Mouse (Mus musculus) liver, embryonic 11.5 days (tissue): ENCODE measurements around the gene Pitpnm3. TPM values are rescaled to one million over a fixed set of nuclear protein-coding genes. Genes with fewer than 3 reads are reported as not detected.

Experiments
- ATAC-seq: fragments of 200-750 bp; cut with Nextera tagmentation; replicated peaks from 2 replicates; pipeline ENCODE4 v1.8.0; 2017; ENCODE audit warnings: moderate number of reproducible peaks, mild to moderate bottlenecking, moderate TSS enrichment, moderate library complexity; ENCODE audit not compliant: low FRiP score
- DNase-seq: peaks from one replicate; pipeline ENCODE4 v3.0.0-alpha.2; 2017; ENCODE audit warnings: low spot score
- H3K27ac ChIP-seq: fragments of 300-500 bp; sonication (generic); 2 replicates; pipeline ENCODE4 v1.5.1; 2014; ENCODE audit warnings: mild to moderate bottlenecking, low read depth, low read length, control low read depth
- H3K27me3 ChIP-seq: fragments of 300-500 bp; sonication (generic); replicated peaks from 2 replicates; pipeline ENCODE4 v1.6.1; 2014; ENCODE audit warnings: low read length, mixed read lengths; ENCODE audit not compliant: control insufficient read depth, insufficient read depth
- H3K36me3 ChIP-seq: fragments of 300-500 bp; sonication (generic); 2 replicates; pipeline ENCODE4 v1.6.1; 2014; ENCODE audit warnings: mild to moderate bottlenecking, low read length, moderate library complexity, mixed read lengths; ENCODE audit not compliant: control insufficient read depth, insufficient read depth
- H3K4me1 ChIP-seq: fragments of 300-500 bp; sonication (generic); replicated peaks from 2 replicates; pipeline ENCODE4 v1.6.1; 2014; ENCODE audit warnings: low read length, mixed read lengths; ENCODE audit not compliant: control insufficient read depth, insufficient read depth
- H3K4me2 ChIP-seq: fragments of 300-500 bp; sonication (generic); 2 replicates; pipeline ENCODE4 v1.6.1; 2014; ENCODE audit warnings: mild to moderate bottlenecking, control low read depth, moderate library complexity
- H3K4me3 ChIP-seq: fragments of 300-500 bp; sonication (generic); 2 replicates; pipeline ENCODE4 v1.5.1; 2014; ENCODE audit warnings: low read depth, low read length, control low read depth
- H3K9ac ChIP-seq: fragments of 300-500 bp; sonication (generic); 2 replicates; pipeline ENCODE4 v1.6.1; 2014; ENCODE audit warnings: low read depth, low read length, control low read depth
- H3K9me3 ChIP-seq: fragments of 300-500 bp; sonication (generic); 2 replicates; pipeline ENCODE4 v1.6.1; 2016; ENCODE audit warnings: low read length, inconsistent platforms, mixed read lengths; ENCODE audit not compliant: control insufficient read depth
- WGBS: fragments of 180-500 bp; shearing (Covaris S2); extraction: QIAGEN DNeasy Blood & Tissue Kit; methylation state at CpG from one replicate; pipeline ENCODE4 v1.1.7; 2014; 5-methylcytosine and 5-hydroxymethylcytosine counted together
- polyA plus RNA-seq: library from polyadenylated mRNA; unstranded; fragments of >200 nt; fragmentation: Nextera tagmentation; extraction: Ambion mirVana; gene quantifications from 2 replicates; pipeline ENCODE4 v1.2.1, GENCODE M21; 2014

The Pitpnm3 gene
- polyA plus RNA-seq, 1 experiment from 2014 or later = 0.08 TPM

DNA sequence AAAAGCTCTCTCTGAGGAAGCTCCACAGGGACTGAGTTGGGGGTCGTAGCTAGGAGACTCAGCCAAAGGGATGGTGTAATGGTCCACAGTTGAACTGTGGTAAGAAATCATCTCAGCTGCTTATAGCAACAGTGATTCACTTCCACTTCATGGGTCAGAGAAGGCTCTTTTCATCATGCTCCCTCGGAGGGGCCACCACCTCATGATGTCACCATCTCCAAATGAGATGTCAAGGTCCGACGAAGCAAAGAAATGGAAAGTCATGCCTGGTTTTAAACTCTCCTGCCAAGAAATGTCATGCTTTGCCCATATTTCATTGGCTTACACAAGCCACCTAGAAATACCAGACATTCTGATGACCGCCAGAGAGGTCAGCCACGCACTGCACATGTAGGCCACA lies 15.2 kb downstream of the Pitpnm3 start:
- WGBS = 85% methylated on average over 6 of the region's 6 CpGs
- H3K4me1 ChIP-seq = no peaks in the 10 kb centered on the region

DNA sequence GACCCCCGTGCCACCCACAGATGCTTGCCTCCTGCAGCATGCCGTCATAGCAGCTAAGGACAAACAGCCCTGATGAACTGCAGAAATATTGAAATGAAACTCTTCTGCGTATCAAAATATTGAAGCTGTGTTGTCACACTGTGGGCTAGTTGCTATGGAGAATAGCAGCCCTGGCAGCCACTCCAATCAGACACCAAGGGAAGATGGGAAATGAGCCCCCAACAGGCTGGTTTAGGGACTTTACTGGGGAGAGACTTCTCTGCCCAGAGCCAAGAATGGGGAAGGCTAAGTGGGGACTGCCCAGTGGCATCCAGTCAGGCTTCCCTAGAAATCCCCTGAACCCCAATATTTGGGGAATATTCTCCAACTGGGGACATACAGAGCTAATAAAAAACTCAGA lies 16.9 kb downstream of the Pitpnm3 start:
- no peaks in the 10 kb centered on the region for H3K27me3 ChIP-seq

More for the DNA sequence above, 15.2 kb downstream of the Pitpnm3 start:
- Histone ChIP-seq H3K4me2 (no peak overlapping the region), H3K9ac (no peak overlapping the region), H3K9me3 (no peaks in the 10 kb centered on the region), H3K27me3 (no peaks in the 10 kb centered on the region), H3K4me3 (no peak overlapping the region), H3K27ac (no peak overlapping the region), H3K36me3 (no peaks in the 10 kb centered on the region)
- DNase-seq = no peak
- no peak for ATAC-seq

DNA sequence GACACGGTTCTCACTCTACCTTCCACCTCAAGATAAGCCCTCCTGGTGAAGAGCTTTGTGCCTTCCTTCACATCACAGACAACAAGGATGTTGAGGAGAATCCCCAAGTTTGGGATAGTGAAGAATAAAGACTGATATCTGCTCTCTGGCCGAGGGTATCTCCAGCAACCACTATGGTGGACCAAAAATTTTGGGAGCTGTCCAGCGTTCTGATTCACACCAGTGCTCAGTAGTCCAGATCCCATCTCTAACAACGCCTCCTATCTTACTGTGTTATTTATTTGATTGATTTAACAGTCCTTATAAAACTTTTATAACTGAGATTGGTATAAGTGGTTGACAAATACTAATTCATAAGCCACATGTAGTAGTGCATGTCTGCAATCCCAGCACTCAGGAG lies 22.3 kb downstream of the Pitpnm3 start:
- H3K9me3 ChIP-seq = no peaks in the 10 kb centered on the region
- no peaks in the 10 kb centered on the region for H3K36me3 ChIP-seq
- no peak overlapping the region for H3K27ac ChIP-seq
- WGBS = 50% methylated on average over 4 of the region's 4 CpGs
- H3K4me2 ChIP-seq = no peak overlapping the region
- H3K4me3 ChIP-seq = no peak overlapping the region
- ATAC-seq (no peak), DNase-seq (no peak)
- no peaks in the 10 kb centered on the region for H3K27me3 ChIP-seq
- H3K4me1 ChIP-seq = no peaks in the 10 kb centered on the region
- H3K9ac ChIP-seq = no peak overlapping the region

More for the DNA sequence above, 16.9 kb downstream of the Pitpnm3 start:
- no peak overlapping the region for H3K9ac ChIP-seq
- H3K4me1 ChIP-seq = no peaks in the 10 kb centered on the region
- no peak overlapping the region for H3K4me2 ChIP-seq
- no peaks in the 10 kb centered on the region for H3K36me3 ChIP-seq
- no peak overlapping the region for H3K4me3 ChIP-seq
- no peak for DNase-seq
- no peaks in the 10 kb centered on the region for H3K9me3 ChIP-seq
- ATAC-seq = no peak
- H3K27ac ChIP-seq = no peak overlapping the region
- 77% methylated on average over 3 of the region's 3 CpGs for WGBS

- no peaks in the 10 kb centered on the region for H3K27me3 ChIP-seq
- 55% methylated on average over 3 of the region's 3 CpGs for WGBS
- no peak overlapping the region for H3K4me3 ChIP-seq
- no peak overlapping the region for H3K27ac ChIP-seq
- H3K36me3 ChIP-seq = no peaks in the 10 kb centered on the region
- H3K4me1 ChIP-seq = no peaks in the 10 kb centered on the region
- no peak overlapping the region for H3K4me2 ChIP-seq
- no peak for DNase-seq
- H3K9ac ChIP-seq = no peak overlapping the region
- H3K9me3 ChIP-seq = no peaks in the 10 kb centered on the region
- ATAC-seq = no peak
Observed at GRCm38 (mm10) chr11:72110726-72111125, 24.9 kb downstream of the Pitpnm3 start.

GRCm38 (mm10) chr11:72104223-72104622 lies 31.4 kb downstream of the Pitpnm3 start:
- no peaks in the 10 kb centered on the region for H3K9me3 ChIP-seq
- H3K4me3 ChIP-seq = no peak overlapping the region
- no peak for ATAC-seq
- H3K4me2 ChIP-seq = no peak overlapping the region
- no peaks in the 10 kb centered on the region for H3K27me3 ChIP-seq
- no peak for DNase-seq
- no peaks in the 10 kb centered on the region for H3K36me3 ChIP-seq
- H3K27ac ChIP-seq = no peak overlapping the region
- WGBS = 75% methylated on average over 8 of the region's 8 CpGs
- no peak overlapping the region for H3K9ac ChIP-seq
- no peaks in the 10 kb centered on the region for H3K4me1 ChIP-seq

- Histone ChIP-seq H3K27me3 (no peaks in the 10 kb centered on the region), H3K4me3 (no peak overlapping the region), H3K4me2 (no peak overlapping the region), H3K9ac (no peak overlapping the region), H3K36me3 (no peaks in the 10 kb centered on the region), H3K27ac (no peak overlapping the region), H3K4me1 (no peaks in the 10 kb centered on the region), H3K9me3 (no peaks in the 10 kb centered on the region)
- DNase-seq = no peak
- ATAC-seq = no peak
- 72% methylated on average over 7 of the region's 7 CpGs for WGBS
Observed at GRCm38 (mm10) chr11:72103530-72103929, 32.0 kb downstream of the Pitpnm3 start.

DNA sequence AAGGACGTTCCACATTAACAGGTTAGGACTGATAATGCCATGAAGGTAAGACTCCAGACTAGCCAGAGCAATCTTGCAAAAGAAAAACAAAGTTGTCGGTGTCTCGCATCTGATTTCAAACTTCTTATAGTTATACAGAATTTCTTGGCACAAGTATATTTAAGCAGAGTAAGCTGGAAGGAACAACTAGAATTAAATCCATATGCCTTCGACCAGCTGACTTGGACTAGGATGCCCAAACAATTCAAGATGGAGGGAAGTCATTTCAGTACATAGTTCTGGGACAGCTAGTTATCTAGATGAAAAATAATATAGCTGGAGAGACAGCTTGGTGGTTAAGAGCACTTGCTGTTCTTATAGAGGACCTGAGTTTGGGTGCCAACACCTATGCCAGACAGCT lies 34.6 kb downstream of the Pitpnm3 start:
- Histone ChIP-seq H3K4me1 (no peaks in the 10 kb centered on the region), H3K9ac (no peak overlapping the region), H3K4me3 (no peak overlapping the region), H3K4me2 (no peak overlapping the region), H3K27me3 (no peaks in the 10 kb centered on the region; the same call in 1 of the 2 replicates), H3K9me3 (no peaks in the 10 kb centered on the region), H3K27ac (no peak overlapping the region), H3K36me3 (no peaks in the 10 kb centered on the region)
- 84% methylated on average over 4 of the region's 4 CpGs for WGBS
- DNase-seq (no peak), ATAC-seq (no peak)

DNA sequence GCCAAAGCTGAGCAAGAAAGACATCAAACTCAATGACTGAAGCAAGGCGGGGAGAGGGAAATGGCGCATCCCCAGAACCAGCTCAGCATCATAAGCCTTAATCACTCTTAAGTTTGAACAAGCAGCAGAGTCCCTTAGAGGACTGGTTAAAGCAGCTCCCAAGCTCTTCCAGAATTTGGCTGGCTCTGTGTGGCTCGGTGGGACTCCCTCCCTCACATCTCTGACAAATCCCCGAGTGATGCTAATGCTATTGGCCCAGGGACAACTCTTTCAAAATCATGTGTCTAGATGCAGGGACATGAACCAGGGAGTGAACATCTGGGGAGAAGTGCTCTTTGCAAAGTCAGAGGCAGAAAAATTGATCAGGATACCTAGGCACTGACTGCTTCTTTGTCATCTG lies 36.4 kb downstream of the Pitpnm3 start:
- H3K27ac ChIP-seq = no peak overlapping the region
- H3K9ac ChIP-seq = no peak overlapping the region
- 80% methylated on average over 4 of the region's 4 CpGs for WGBS
- ATAC-seq (no peak), DNase-seq (no peak)
- no peak overlapping the region for H3K4me3 ChIP-seq
- H3K4me2 ChIP-seq = no peak overlapping the region
- H3K9me3 ChIP-seq = no peaks in the 10 kb centered on the region
- H3K27me3 ChIP-seq = no peaks in the 10 kb centered on the region; the same call in 1 of the 2 replicates
- H3K36me3 ChIP-seq = no peaks in the 10 kb centered on the region
- H3K4me1 ChIP-seq = no peaks in the 10 kb centered on the region

DNA sequence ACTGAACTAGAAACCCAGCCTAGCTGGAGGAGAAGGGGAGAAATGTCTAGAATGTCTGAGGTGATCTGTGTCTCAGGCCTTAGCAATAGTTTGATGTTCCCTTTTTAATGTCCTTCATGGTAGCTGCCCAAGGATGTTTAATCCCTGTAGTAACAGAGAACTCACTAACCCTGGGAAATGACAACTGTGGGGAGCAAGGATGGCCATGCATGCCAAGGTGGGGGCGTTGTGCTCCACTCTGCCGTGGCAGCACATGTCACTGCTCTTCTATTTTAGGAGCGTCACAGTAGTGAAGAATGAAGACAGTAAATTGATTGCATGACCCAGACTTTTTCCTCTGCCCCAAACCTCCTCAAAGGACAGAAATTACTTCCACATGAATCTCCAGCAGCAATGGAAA lies 37.6 kb downstream of the Pitpnm3 start:
- DNase-seq (no peak), ATAC-seq (no peak)
- Histone ChIP-seq H3K9me3 (no peaks in the 10 kb centered on the region), H3K4me2 (no peak overlapping the region), H3K36me3 (no peaks in the 10 kb centered on the region), H3K4me3 (no peak overlapping the region), H3K9ac (no peak overlapping the region), H3K27me3 (no peaks in the 10 kb centered on the region; the same call in 1 of the 2 replicates), H3K27ac (no peak overlapping the region), H3K4me1 (no peaks in the 10 kb centered on the region)
- 80% methylated on average over 3 of the region's 3 CpGs for WGBS
